Mouse (Mus musculus) right cerebral cortex, postnatal 10 days (tissue): ENCODE measurements around the gene Pde8a.

Experiments used
- DNase-seq, 2 experiments: peaks; one replicate each; pipeline ENCODE4 v3.0.0; 2021; ENCODE audit warnings: low spot score in 2 of 2

The Pde8a gene

GRCm38 (mm10) chr7:81211760-81212159, 1.6 kb upstream of the Pde8a start:
- no peak for DNase-seq

- peak in 1 of 2 experiments; percentile 28 for DNase-seq
Measured at GRCm38 (mm10) chr7:81212261-81212681, 1.1 kb upstream of the Pde8a start.

GRCm38 (mm10) chr7:81212697-81213346, 574 bp upstream of the Pde8a start:
- DNase-seq = peak; percentile 80 to 83

- DNase-seq = no peak
Measured at GRCm38 (mm10) chr7:81214153-81214907, 934 bp downstream of the Pde8a start.

- DNase-seq = no peak
Measured at GRCm38 (mm10) chr7:81215950-81216349, 2.6 kb downstream of the Pde8a start.

- DNase-seq = no peak
Measured at GRCm38 (mm10) chr7:81219321-81219720, 5.9 kb downstream of the Pde8a start.

GRCm38 (mm10) chr7:81220381-81220780, 7.0 kb downstream of the Pde8a start:
- DNase-seq = no peak

- DNase-seq = no peak
Measured at GRCm38 (mm10) chr7:81224260-81224659, 10.9 kb downstream of the Pde8a start.

- no peak for DNase-seq
Measured at GRCm38 (mm10) chr7:81230091-81230792, 16.8 kb downstream of the Pde8a start.

- no peak for DNase-seq
Measured at GRCm38 (mm10) chr7:81232674-81233073, 19.3 kb downstream of the Pde8a start.

GRCm38 (mm10) chr7:81235117-81235516, 21.7 kb downstream of the Pde8a start:
- no peak for DNase-seq

GRCm38 (mm10) chr7:81235600-81236223, 22.3 kb downstream of the Pde8a start:
- no peak for DNase-seq

GRCm38 (mm10) chr7:81243361-81243760, 30.0 kb downstream of the Pde8a start:
- DNase-seq = no peak

- no peak for DNase-seq
Measured at GRCm38 (mm10) chr7:81249854-81250279, 36.5 kb downstream of the Pde8a start.

- DNase-seq = no peak
Measured at GRCm38 (mm10) chr7:81250601-81251000, 37.2 kb downstream of the Pde8a start.

GRCm38 (mm10) chr7:81251521-81251920, 38.1 kb downstream of the Pde8a start:
- no peak for DNase-seq

- DNase-seq = no peak
Measured at GRCm38 (mm10) chr7:81253317-81253716, 39.9 kb downstream of the Pde8a start.

GRCm38 (mm10) chr7:81254579-81254978, 41.2 kb downstream of the Pde8a start:
- DNase-seq = no peak

- DNase-seq = no peak
Measured at GRCm38 (mm10) chr7:81255456-81255855, 42.1 kb downstream of the Pde8a start.

- DNase-seq = no peak
Measured at GRCm38 (mm10) chr7:81256773-81257172, 43.4 kb downstream of the Pde8a start.

- no peak for DNase-seq
Measured at GRCm38 (mm10) chr7:81261548-81261947, 48.2 kb downstream of the Pde8a start.

- DNase-seq = no peak
Measured at GRCm38 (mm10) chr7:81272908-81273307, 59.5 kb downstream of the Pde8a start.
